Mouse (Mus musculus) heart, embryonic 16.5 days (tissue): ENCODE data around the gene Rbm17. TPM values are rescaled to one million over a fixed set of nuclear protein-coding genes. Genes with fewer than 3 reads are reported as not detected.
"Not testable (repeated sequence)": the region's sequence is repeated elsewhere in the genome, so short reads cannot be mapped to it uniquely, and the experiment has no call there.

Source experiments
- ATAC-seq: fragments of 200-750 bp; cut with Nextera tagmentation; replicated peaks from 2 replicates; pipeline ENCODE4 v1.8.0; 2017; ENCODE audit warnings: moderate number of reproducible peaks; ENCODE audit not compliant: insufficient read depth, low FRiP score; ENCODE audit errors: extremely low read depth
- H3K27ac ChIP-seq: fragments of 300-500 bp; sonication (generic); 2 replicates; pipeline ENCODE4 v1.5.1; 2014; ENCODE audit warnings: mild to moderate bottlenecking, low read length, control low read depth, moderate library complexity
- H3K27me3 ChIP-seq: fragments of 300-500 bp; sonication (generic); 2 replicates; pipeline ENCODE4 v1.6.1; 2014; ENCODE audit warnings: low read length, mixed read lengths; ENCODE audit not compliant: control insufficient read depth, insufficient read depth
- H3K36me3 ChIP-seq: fragments of 300-500 bp; sonication (generic); 2 replicates; pipeline ENCODE4 v1.6.1; 2014; ENCODE audit not compliant: control insufficient read depth, insufficient read depth
- H3K4me1 ChIP-seq: fragments of 300-500 bp; sonication (generic); 2 replicates; pipeline ENCODE4 v1.6.1; 2014; ENCODE audit warnings: low read length, mixed read lengths; ENCODE audit not compliant: control insufficient read depth, insufficient read depth
- H3K4me2 ChIP-seq: fragments of 300-500 bp; sonication (generic); 2 replicates; pipeline ENCODE4 v1.6.1; 2014; ENCODE audit warnings: low read depth, mild to moderate bottlenecking, control low read depth, low read length
- H3K4me3 ChIP-seq: fragments of 300-500 bp; sonication (generic); 2 replicates; pipeline ENCODE4 v1.5.1; 2014; ENCODE audit warnings: mild to moderate bottlenecking, control low read depth, low read length
- H3K9ac ChIP-seq: fragments of 300-500 bp; sonication (generic); 2 replicates; pipeline ENCODE4 v1.6.1; 2014; ENCODE audit warnings: low read length, control low read depth
- H3K9me3 ChIP-seq: fragments of 300-500 bp; sonication (generic); replicated peaks from 2 replicates; pipeline ENCODE4 v1.6.1; 2016; ENCODE audit warnings: low read length; ENCODE audit not compliant: control insufficient read depth
- WGBS: fragments of 180-500 bp; shearing (Covaris S2); extraction: QIAGEN DNeasy Blood & Tissue Kit; methylation state at CpG from one replicate; pipeline ENCODE4 v1.1.7; 2014; 5-methylcytosine and 5-hydroxymethylcytosine counted together
- polyA plus RNA-seq: library from polyadenylated mRNA; unstranded; fragments of >200 nt; fragmentation: Nextera tagmentation; extraction: Ambion mirVana; gene quantifications from 2 replicates; pipeline ENCODE4 v1.2.1, GENCODE M21; 2015

Gene Rbm17
- polyA plus RNA-seq, 1 experiment from 2014 or later = 102 TPM

DNA sequence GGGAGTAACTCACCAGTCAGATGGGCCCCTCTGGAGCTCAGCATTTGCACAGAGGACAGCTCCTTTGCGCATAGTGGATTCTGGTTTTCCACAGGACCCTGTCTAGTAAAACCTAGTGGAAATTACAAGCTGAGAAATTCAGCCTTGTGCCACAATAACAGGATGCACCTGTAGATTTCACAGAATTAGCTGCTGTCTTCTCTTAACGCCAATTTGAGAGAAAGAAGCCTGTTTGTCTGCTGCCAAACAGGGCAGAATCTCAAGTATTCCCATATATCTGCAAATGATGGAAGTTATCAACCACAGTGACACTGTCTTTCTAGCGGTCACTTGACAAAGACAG lies 32.2 kb upstream of the Rbm17 start:
- Histone ChIP-seq H3K4me3 (no peak overlapping the region), H3K9me3 (no peaks in the 10 kb centered on the region), H3K4me2 (no peak overlapping the region), H3K27ac (peak overlapping the region; percentile 70), H3K27me3 (no peaks in the 10 kb centered on the region), H3K36me3 (no peaks in the 10 kb centered on the region), H3K9ac (no peak overlapping the region), H3K4me1 (no peaks in the 10 kb centered on the region)
- WGBS = 55% methylated on average over 3 of the region's 3 CpGs
- no peak for ATAC-seq

- H3K4me2 ChIP-seq = peak overlapping the region; percentile 6; the same call in 1 of the 2 replicates
- H3K27me3 ChIP-seq = no peaks in the 10 kb centered on the region
- no peaks in the 10 kb centered on the region for H3K9me3 ChIP-seq
- H3K36me3 ChIP-seq = no peaks in the 10 kb centered on the region
- peak overlapping the region; percentile 70 for H3K27ac ChIP-seq
- 83% methylated on average over 5 of the region's 5 CpGs for WGBS
- no peaks in the 10 kb centered on the region for H3K4me1 ChIP-seq
- ATAC-seq = no peak; the same call in 1 of the 2 replicates
- no peak overlapping the region for H3K9ac ChIP-seq
- no peak overlapping the region for H3K4me3 ChIP-seq
Observed at GRCm38 (mm10) chr2:11635471-11636137, 31.7 kb upstream of the Rbm17 start.

- Histone ChIP-seq H3K27ac (no peak overlapping the region), H3K4me2 (no peak overlapping the region), H3K4me3 (no peak overlapping the region), H3K4me1 (no peaks in the 10 kb centered on the region), H3K27me3 (no peaks in the 10 kb centered on the region), H3K9ac (no peak overlapping the region), H3K36me3 (no peaks in the 10 kb centered on the region), H3K9me3 (no peaks in the 10 kb centered on the region)
- no peak for ATAC-seq
- 76% methylated on average over 6 of the region's 6 CpGs for WGBS
Observed at GRCm38 (mm10) chr2:11635035-11635434, 31.1 kb upstream of the Rbm17 start.

GRCm38 (mm10) chr2:11625890-11626289 lies 21.9 kb upstream of the Rbm17 start, which contains the start of gene Gm17490:
Gene Gm17490, minus strand, starts transcription at chr2:11626264.
- WGBS = 83% methylated on average over 5 of the region's 5 CpGs
- H3K27me3 ChIP-seq = no peaks in the 10 kb centered on the region
- no peak within 1 kb of the TSS for H3K4me2 ChIP-seq
- no peaks in the 10 kb centered on the region for H3K4me1 ChIP-seq
- H3K36me3 ChIP-seq = no peaks in the 10 kb centered on the region
- no peaks in the 10 kb centered on the region for H3K9me3 ChIP-seq
- no peak within 1 kb of the TSS for H3K4me3 ChIP-seq
- ATAC-seq = no peak
- H3K9ac ChIP-seq = no peak within 1 kb of the TSS
- no peak within 1 kb of the TSS for H3K27ac ChIP-seq

GRCm38 (mm10) chr2:11623726-11624125 lies 19.8 kb upstream of the Rbm17 start:
- 82% methylated on average over 2 of the region's 2 CpGs for WGBS
- H3K4me1 ChIP-seq = no peaks in the 10 kb centered on the region
- ATAC-seq = no peak
- H3K36me3 ChIP-seq = no peaks in the 10 kb centered on the region
- no peaks in the 10 kb centered on the region for H3K27me3 ChIP-seq
- H3K9ac ChIP-seq = no peak overlapping the region
- H3K4me2 ChIP-seq = no peak overlapping the region
- no peak overlapping the region for H3K4me3 ChIP-seq
- H3K9me3 ChIP-seq = no peaks in the 10 kb centered on the region
- peak overlapping the region; percentile 30; the same call in 1 of the 2 replicates for H3K27ac ChIP-seq

DNA sequence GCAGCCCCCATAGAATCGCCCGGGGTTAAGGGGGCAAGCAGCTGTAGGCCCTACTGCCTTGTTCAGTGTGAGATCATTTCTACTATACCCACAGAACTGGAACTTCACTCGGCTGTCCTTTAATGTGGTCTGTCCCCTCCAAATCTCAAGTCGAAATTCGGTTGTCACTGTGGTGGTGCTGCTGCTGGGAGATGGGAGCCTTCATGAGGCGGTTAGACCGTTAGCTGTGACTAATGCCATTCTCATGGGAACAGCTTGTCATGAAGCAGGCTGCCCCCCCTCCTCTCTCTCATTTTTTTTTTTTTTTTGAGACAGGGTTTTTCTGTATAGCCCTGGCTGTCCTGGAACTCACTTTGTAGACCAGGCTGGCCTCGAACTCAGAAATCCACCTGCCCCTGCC lies 19.2 kb upstream of the Rbm17 start:
- no peaks in the 10 kb centered on the region for H3K4me1 ChIP-seq
- WGBS = 85% methylated on average over 8 of the region's 8 CpGs

DNA sequence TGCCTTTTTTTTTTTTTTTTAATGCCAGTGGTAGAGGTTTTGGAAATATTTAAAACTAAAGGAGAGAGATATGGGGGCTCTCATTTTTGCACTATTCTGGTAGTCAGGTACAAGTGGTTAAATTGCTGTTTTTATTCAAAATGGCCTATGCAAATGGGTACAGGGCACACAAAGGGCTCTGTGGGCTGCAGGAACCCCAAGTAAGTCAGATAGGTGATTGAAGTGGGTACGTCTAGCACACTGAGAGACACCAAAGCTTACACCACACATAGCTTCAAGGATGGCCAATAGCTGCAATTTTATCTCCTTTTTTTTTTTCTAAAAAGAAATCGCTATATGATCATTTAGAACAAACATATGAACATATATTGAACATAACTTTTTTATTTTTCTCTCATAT lies 15.6 kb upstream of the Rbm17 start:
- Histone ChIP-seq H3K4me1 (no peaks in the 10 kb centered on the region), H3K36me3 (no peaks in the 10 kb centered on the region), H3K9me3 (no peaks in the 10 kb centered on the region; the same call in 1 of the 2 replicates), H3K4me3 (no peak overlapping the region), H3K27ac (no peak overlapping the region), H3K27me3 (no peaks in the 10 kb centered on the region), H3K4me2 (no peak overlapping the region), H3K9ac (no peak overlapping the region)
- ATAC-seq = no peak
- WGBS = 65% methylated on average over 2 of the region's 2 CpGs

More for the DNA sequence above, 19.2 kb upstream of the Rbm17 start:
- no peak overlapping the region for H3K9ac ChIP-seq
- H3K36me3 ChIP-seq = no peaks in the 10 kb centered on the region
- no peaks in the 10 kb centered on the region for H3K27me3 ChIP-seq
- H3K4me2 ChIP-seq = no peak overlapping the region
- H3K9me3 ChIP-seq = no peaks in the 10 kb centered on the region
- ATAC-seq = peak; percentile 63; the same call in 1 of the 2 replicates
- H3K4me3 ChIP-seq = no peak overlapping the region
- H3K27ac ChIP-seq = no peak overlapping the region

DNA sequence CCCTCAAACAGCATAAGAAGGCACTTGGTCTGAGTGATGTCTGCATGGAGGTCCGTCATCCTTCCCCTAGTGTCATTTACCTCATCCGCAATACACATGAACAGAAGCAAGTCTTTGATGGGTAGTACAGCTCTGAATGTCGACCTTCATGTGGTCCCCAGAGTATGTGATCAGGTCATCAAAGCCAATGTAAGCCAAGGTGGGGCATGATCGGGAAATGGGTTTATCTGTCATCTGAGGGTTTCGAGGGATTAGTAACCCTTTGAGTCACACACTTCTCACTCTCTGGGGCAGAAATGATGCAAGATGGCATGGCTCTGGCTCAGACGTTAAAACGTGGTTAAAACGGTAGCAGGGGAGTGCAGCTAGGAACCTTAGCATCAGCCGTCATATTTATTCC lies 12.9 kb upstream of the Rbm17 start:
- Histone ChIP-seq H3K9me3 (no peaks in the 10 kb centered on the region; the same call in 1 of the 2 replicates), H3K4me2 (no peak overlapping the region), H3K4me3 (no peak overlapping the region), H3K27ac (no peak overlapping the region), H3K27me3 (no peaks in the 10 kb centered on the region), H3K9ac (no peak overlapping the region), H3K4me1 (no peaks in the 10 kb centered on the region), H3K36me3 (no peaks in the 10 kb centered on the region)
- 81% methylated on average over 9 of the region's 9 CpGs for WGBS
- no peak for ATAC-seq

DNA sequence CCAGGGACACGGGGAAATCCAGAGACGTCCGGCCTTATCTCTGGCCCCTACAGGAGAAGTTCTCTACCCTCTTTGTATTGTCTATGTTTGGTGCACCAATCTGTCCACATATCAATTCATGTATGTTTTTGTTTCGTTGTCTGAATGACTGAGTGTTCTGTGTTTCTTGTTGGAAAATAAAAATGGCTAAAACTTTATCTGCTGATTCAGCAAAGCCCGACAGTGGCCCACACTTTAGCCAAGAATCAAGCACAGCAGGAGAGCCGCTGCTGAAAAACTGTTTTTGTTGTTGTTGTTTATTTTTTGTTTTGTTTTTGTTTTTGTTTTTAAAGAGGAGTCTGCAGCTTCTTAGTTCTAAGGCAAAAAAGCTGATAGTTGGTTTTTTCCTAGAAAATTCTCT lies 9.0 kb upstream of the Rbm17 start:
- not testable (repeated sequence) for H3K27me3 ChIP-seq, H3K4me2 ChIP-seq, ATAC-seq, H3K4me1 ChIP-seq, H3K9me3 ChIP-seq, H3K36me3 ChIP-seq, H3K9ac ChIP-seq, H3K4me3 ChIP-seq, H3K27ac ChIP-seq
- 81% methylated on average over 6 of the region's 6 CpGs for WGBS
